Mouse (Mus musculus): ENCODE measurements around the gene Tbr1. TPM values are rescaled to one million over a fixed set of nuclear protein-coding genes. Genes with fewer than 3 reads are reported as not detected.

Gene Tbr1
- polyA plus RNA-seq, 1 experiment from 2014 or later = not detected

Small RNA genes lying within 50 kb of the gene (microRNA-seq; reads per million reads assigned to microRNA genes)
- not detected for gene Gm22403

Other genes with a start within 250 kb of the Tbr1 start
- 25.0 and 28.0 TPM in 2 replicates for gene Tank, start 224.3 kb upstream of the Tbr1 start, polyA plus RNA-seq (2016; fragmentation: Nextera tagmentation; extraction: Ambion mirVana)
- 140 and 144 TPM in 2 replicates for gene Psmd14, start 91.2 kb upstream of the Tbr1 start, polyA plus RNA-seq (2016; fragmentation: Nextera tagmentation; extraction: Ambion mirVana)
- 0.42 and 0.90 TPM in 2 replicates for gene Slc4a10, start 243.5 kb downstream of the Tbr1 start, polyA plus RNA-seq (2016; fragmentation: Nextera tagmentation; extraction: Ambion mirVana)